Mouse (Mus musculus) cerebellum, adult 9-10 months (tissue): ENCODE measurements around the gene Clptm1.

Source experiments
- DNase-seq: peaks from one replicate; pipeline ENCODE4 v3.0.0; 2022

Gene Clptm1

DNA sequence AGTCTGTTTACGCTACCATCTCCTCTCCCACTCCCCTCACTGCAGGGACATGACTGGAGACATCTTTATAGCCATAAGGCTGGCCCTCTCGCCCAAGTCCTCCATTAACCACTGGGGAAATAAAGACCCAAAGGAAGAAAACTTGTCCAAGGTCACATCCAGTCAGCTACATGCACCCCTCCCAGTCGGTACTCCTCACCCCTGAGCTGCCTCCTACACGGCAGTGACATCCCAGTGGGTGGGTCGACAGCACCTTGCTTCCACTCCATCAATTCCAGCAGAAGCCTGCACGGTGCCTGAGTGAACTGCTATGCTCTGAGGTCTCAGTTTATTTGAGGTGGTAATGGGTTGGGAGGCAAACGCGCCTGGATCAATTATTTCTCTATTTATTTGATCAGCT is 893 bp downstream of the Clptm1 start:
- no peak for DNase-seq

DNA sequence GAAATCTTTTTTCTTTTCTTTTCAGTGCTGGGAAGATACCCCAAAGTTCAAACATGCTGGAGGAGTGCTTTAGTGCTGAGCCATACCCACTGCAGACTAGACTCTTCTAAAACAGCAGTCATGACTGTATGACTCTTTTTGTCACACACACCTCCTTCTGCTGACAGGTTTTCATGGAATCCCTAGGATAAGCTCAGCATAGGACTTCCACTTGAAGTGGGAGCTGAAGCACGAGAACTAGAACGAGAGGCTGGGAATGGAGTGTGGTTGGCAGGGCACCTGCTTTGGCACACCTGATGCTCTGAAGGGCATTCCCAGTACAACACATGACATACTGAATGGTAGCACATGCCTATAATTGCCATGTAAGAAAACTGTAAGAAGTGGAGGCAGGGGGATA is 12.2 kb downstream of the Clptm1 start:
- DNase-seq, result no peak

DNA sequence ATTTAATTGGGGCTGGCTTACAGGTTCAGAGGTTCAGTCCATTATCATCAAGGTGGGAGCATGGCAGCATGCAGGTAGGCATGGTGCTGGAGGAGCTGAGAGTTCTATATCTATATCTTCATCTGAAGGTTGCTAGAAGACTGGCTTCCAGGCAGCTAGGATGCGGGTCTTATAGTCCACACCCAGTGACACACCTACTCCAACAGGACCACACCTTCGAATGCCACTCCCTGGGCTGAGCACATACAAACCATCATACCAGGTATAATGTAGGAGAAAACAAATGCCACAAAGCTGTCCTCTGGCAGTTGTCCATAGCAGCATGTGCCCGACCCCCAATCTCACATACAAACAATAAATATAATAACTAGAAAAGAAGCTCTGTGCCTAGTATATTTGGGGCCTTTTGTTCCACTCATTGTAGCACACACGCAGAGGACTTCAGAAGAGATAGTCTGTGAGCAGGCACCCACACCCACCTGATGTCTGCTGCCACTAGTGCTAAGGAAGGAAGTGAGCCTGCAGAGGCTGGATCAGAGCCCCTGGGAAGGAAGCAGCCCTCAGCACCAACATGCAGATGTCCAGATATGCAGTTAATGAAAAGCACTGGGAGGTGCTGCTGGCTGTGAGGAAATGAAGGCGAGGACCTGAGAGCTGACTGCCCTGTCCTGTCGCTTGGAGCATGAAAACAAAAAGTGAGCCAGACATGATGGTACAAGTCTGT is 13.6 kb downstream of the Clptm1 start:
- DNase-seq, result no peak

DNA sequence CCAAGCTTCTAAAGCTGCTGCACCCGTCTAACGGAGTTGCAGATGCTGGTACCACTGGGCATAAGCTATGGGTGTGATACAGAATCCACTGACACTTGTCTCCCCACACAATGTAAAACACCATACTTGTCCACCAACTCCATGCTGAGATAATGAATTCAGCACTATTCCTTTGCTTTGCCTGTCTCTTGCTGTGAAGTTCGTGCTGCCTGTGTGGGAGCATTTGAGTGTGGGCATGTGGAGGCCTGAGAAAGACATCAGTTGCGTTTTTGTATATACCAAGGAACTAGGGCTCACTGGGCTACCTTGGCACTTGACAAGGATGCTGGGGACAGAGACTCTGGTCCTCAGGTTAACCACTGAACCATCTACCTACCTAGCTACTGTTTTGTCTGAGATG is 23.6 kb downstream of the Clptm1 start:
- DNase-seq, result no peak

DNA sequence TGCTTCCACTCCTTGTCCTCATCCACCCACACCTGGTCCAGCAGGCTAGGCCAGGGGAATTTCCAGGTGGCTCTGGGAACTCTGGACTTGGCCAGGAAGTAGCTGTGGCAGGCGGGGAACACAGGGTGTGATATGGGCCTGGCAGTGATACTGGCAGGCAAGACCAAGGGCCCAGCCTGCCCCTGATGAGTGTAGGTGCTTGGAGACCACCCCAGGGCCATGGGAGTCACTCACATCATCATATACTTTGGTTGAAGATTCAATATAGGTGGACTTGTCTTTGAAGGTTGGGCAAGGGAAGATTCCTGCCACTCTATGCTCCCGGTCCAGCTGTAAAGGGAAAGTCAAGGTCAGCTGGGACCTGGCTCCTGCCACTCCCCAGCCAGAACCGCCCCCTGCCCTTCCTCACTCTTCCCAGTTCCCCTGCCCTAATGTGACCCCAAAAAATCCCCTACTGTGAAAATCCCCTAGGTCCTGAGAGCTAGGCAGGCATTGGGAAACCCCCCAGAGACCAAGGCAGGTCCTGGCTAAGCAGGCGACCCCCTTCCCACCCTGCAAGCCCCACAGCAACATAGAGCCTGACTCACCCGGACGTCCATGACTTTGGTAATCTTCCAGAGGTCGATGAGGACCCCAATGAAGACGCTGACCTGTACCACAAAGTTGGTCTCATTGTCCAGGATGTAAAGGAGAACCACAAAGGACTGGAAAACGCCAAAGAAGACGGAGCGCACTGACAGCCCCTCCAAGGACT is 29.6 kb downstream of the Clptm1 start:
- no peak for DNase-seq

DNA sequence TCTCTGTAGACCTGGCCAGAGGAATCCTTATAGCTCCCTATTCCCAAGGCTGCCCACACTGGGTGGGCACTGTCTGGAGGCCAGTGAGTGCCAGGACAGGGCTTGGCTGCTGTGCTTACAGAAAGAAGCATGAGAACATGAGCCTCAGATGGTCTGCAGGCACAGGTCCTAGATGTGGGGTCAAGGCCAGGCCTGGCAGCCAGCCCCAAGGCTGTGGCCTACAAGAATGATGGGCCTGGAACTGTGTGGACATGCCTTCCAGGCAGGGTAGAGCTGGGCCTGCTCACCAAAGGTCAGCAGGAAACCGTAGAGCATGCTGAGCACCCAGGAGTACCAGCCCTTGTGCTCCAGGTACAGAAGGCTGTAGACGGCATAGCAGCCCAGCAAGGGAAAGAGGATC is 30.2 kb downstream of the Clptm1 start:
- no peak for DNase-seq

DNA sequence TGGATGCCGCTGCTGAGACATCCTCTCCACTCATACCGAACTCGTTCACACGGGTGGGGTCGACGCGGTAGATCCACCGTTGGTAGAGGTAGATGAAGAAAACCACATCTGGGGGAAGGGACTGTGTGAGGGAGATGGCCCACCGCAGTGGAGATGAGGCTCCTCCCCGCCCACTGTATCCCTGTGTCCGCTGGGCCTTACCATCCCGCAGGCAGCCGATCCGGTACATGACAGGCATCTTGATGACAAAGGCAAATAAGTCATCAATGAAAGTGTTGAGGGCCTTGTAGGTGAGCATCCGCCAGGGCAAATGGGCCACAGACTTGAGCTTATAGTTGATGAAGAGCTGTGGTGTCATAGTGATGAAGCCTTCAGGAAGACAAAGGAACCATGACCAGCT is 31.0 kb downstream of the Clptm1 start:
- DNase-seq, result no peak

DNA sequence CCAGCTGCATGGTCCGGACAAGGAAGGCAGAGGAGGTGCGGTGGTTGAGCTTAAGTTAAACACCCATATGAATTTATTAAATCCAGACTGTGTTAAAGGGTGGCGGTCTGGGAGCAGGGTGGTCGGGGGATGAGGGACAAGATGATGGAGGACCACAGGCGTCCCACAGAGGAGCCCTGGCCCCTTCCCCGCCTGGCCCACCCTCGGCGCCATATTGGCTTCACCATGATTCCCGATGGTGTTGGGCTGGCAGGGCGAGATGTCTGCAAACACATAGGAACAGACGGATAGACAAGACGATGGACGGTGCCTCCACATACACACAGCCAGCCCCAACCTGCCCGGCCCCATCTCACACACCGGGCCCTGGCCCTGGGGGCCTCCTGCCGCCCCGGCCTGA is 31.6 kb downstream of the Clptm1 start:
- DNase-seq, result no peak

DNA sequence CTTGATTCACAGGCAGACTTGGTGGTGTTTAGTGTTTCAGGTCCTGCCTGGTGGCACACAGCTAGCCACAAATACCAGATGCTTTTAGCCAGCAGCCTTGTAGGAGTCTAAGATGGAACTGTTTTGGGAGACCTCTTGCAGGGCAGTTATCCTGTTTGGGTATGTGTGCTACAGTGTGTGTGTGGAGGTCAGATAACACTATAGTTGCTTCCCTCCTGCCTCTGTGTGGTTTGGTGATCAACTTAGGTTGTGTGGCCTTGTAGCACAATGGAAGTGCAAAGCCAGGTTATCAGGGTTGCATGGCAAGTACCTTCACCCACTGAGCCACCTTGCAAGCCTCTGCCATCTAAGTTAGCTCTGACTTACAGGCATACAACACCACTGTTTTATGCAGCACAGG is 32.1 kb downstream of the Clptm1 start:
- DNase-seq, result no peak

DNA sequence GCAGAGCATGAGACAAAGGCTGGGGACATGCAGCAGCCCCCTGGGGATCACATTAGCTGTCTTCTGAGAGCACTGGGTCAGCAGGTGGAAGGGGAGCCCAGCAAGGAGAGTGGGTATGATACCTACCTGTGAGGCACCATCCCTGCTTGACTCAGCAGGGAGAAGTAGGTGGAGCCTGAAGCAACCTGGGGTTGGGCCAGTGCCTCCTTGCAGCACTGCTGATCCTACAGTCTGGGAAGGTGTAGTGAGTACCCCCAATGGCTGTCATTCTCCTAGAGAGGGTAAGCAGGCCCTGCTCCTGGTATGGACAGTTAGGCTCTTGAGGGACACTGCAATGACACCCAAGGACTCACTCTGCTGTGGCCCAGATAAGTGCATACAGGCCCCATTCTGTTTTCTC is 32.6 kb downstream of the Clptm1 start:
- DNase-seq, result no peak

DNA sequence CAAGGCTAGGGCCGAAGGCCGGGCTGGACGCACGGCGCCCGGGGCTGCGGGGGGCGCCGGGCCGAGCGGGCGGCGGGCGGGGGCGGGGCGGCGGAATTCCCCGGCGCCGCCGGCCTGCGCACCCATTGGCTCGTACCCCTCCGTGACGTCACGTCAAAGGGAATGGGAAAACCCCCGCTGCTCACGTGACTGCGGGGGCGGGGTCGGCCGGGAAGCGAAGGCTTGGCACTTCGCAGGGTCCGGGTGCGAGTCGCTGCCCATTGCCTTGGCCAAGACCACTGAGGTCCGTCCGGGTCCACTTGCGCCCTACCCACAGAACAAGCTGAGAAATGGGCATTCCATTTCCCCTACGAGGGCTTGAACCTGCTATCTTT is 35.5 kb downstream of the Clptm1 start, which contains the start of gene Relb:
Gene Relb (minus strand): TSS at position 78 of the 374 bp plus-strand sequence.
- peak; percentile 86 for DNase-seq

DNA sequence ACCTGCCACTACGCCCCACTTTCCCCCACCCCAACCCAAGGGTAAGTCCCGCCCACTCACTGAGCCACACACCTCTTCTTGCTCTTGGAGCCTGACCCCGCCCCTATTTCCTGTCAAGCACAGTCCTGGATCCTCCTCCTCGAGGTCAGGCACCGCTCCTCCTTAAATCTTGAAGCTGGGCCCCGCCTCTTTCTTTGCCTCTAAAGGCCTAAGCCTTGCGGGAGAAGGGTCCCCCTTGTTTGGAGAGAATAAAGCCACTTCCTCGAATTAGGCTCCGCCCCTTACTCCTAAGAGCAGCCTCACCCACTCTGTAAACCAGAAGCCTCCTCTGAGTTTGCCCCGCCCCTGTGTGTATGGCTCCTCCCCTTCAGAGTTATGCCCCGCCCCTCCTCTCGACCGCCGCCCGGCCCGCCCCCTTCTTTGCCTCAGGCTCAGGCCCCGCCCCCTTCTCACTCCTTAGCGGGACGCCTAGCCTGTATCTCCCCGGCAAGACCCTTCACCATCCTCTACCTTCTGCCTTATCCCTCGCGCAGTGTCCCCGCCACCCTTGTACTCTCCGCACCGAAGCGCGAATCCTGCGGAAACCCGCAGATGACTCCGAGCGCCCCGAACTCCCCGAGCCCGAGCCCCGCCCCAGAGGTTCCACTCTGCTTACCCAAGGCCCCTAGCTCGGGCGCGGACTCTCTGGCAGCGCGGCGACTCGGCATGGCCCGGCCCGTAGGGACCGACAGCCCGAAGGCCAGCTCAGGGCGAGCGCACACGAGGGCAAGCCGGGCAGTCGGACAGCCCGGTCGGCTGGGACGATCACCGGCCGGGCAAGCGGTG is 36.1 kb downstream of the Clptm1 start:
- DNase-seq, result peak; percentile 83

DNA sequence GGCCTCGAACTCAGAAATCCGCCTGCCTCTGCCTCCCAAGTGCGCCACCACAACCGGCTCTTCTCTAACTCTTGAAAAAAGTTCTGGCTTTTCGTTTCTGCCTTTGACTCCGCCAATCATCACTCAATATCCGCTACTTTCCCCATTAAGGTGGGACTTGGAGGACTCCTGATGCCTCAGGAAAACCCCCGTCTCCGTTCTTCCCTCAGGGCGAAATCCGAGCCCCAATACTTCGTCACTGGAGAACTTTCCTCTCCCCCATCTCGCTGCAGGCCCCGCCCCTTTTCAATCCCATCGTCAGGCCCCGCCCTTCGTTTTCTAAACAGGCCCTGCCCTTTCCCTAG is 36.7 kb downstream of the Clptm1 start:
- no peak for DNase-seq

DNA sequence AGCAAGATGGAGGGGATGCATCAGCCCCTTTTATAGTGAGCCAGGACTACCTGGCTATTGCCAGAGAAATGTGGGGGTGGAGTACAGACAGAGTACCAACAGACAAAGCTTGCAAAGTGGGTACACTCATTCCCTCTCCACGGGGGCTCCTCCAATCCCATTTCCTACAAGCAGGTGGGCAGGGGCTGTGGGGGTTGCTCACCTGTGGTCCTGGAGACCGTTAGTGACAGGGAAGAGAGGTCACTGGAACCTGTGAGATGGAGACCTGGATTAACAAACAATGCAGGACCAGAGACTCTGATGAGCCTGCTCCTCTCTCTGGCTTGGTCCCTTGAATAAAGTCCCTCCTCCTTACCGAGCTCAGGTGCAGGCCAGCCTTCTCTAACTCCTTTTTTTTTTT is 37.1 kb downstream of the Clptm1 start:
- peak; percentile 46 for DNase-seq

DNA sequence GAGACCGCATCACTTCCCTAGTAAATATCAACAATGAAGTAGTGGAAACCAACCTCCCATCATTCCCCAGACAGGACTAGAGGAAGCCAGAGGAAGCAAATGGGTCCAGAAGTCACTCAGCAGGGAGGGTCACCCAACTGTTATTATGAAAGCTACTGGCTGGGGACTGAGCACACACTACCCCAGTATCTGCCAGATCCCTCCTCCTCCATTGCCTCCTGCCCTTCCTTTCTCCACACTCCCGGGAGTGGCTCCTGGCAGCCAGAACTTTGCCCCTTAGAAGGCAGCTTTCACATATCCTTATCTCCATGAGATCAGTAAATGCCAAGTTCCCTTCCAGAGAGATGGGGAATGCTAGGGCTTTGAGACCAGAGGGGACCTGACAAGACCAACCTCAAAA is 41.4 kb downstream of the Clptm1 start:
- DNase-seq, result no peak

DNA sequence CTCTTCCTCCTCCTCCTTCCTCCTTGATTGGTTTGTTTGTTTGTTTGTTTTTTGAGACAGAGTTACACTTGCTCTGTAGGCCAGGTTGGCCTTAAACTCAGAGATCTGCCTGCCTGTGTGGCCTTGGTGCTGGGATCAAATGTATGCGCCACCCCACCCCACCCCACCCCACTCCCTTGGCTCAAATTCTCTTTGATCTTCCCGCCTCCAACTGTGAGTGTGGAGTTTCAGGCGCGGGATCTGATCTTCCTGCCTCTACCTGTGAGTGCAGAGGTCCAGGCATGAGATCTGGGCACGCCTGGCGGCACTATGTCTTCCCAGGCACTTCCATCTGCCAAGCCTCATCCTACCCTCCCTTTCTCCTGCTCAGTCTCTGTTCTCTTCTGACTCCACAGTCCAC is 42.6 kb downstream of the Clptm1 start:
- no peak for DNase-seq

DNA sequence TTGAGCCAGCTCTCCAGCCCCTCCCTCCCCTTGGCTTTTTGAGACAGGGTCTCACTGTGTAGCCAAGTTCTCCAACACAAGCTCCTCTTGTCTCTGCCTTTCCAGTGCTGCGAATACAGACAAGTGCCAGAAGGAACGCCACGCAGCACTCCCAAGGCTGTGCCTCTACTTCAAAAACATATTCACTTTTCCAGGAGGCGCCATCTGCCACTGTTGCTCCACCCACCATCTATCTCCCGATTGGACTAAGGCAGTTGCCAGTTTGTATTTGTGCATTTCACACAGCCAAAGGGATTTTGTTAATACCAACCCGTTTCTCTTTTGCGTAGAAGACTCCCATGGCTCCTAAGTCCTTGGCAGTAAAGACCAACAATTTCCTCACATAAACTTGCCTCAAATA is 44.0 kb downstream of the Clptm1 start:
- no peak for DNase-seq

DNA sequence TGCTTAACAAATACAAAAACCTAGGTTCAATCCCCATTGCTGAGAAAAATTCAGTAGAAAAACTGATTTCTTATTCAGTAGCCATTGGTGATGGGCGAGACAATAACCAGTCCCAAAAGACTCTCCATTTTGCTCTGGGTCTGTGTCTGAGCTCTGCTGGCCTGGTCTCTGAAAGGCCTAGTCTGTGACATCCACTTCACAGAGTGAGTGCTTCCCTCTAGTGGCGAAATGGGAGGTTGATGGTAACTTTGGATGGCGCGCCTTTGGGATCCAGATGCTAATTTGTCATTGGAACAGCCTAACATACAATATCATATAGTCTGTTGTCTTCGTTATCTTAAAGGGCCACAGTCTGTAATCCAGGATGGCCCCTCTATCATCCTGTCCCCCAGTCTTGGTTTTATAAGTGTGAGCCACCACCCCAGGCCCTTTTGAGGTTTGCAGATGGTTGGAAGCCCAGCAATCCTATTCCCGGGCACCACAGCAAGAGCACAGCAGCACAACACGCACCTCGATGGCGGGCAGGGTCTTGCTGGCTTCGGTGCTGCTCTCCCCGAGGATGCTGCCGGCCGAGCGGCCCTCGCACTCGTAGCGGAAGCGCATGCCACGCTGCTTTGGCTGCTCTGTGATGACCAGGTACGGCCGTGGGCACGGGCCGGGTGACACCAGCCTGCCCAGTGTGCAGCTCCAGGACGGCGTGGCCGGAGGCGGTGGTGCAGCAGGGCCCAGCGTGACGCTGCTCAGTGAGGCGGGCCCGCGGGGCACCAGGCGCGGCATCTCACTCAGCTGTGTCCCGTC is 45.6 kb downstream of the Clptm1 start:
- DNase-seq, result peak; percentile 85

DNA sequence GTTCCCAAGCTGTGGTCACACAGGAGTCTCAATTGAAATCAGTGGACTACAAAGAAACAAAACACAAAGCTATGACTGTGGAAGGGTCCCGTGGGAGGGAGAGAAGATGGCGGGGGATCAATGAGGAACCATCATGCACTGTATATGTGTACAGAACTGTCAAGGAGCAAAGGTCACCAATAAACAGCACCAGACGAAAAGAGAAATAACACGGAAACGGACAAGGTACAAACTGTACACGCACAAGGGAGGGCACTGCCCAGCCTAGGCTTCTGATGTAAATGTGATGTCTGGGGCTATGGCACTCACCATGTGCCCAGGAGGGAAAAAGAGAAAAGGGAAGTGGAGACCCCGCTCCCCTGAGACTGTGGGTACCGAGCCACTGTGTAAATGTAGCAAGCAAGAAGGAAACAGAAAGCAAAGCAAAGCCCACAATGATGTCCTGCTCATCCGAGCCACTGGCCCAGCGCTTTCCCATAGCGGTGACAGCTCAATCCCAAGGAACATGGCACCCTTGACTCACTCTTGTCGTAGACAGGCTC is 49.7 kb downstream of the Clptm1 start:
- no peak for DNase-seq

DNA sequence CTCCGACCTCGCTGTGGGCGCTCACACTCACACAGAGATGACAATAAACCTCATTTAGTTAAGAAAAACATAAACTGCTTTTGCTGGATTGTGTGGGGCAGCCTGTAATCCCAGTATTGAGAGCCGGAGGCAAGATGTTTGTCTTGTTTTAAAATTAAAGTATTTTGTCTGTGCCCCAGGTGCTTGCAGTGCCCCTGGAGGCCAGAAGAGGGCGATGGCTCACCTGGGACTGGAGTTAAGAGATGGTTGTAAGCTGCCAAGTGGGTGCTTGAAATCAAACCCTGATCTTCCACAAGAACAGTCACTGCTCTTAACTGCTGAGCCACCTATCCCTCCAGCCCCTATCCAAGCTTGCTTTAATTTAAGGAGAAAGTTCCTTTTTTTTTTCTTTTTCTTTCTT is 53.9 kb downstream of the Clptm1 start:
- no peak for DNase-seq

DNA sequence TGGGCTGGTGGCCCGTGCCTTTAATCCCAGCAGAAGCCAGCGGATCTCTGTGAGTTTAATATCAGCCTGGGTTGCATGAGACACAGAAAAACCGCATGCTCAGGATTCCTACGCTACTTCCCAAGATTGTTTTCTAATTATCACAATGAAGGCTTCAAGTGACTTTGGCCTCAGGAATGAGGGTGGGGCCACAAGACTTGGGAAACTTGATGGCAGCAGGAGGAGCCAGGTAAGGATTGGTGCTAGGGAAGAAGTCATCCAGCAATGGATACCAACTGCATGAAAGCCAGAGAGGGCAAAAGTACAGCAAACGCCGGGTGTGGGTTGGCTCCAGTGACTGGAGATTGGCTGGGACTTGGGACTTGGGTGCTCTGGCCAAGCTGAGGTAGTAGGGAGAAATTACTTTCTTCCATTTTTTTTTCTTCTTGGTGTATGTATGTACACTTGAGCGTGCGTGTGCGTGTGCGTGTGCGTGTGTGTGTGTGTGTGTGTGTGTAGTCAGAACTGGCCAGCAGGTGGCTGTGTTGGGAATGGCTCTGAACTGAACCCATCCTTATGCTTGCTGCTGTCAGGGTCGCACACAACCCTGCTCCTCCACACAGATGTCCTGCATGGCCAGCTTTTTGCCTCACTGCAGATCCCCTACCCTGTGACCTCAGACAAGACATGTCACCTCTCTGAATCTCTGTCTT is 55.0 kb downstream of the Clptm1 start:
- DNase-seq, result no peak

DNA sequence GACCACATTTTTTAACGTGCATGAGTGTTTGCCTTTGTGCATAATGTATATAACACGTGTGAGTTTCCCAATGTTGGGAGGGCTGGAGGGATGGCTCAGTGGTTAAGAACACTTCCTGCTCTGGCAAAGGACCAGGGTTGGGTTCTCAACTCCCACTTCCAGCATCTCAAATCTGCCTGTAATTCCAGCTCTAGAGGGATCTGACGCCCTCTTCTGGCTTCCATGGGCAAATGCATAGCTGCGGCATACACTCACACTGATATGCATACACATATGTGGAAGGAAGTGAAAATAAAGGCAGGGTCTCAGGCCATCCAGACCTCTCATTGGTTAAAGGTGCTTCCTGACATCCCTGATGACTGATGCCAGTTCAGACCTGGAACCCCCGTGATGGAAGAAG is 57.5 kb downstream of the Clptm1 start:
- no peak for DNase-seq
